Mouse (Mus musculus): ENCODE results near the gene Hnf4a.
A peak's percentile ranks its signal among the peaks of the same experiment; 100 is the strongest.
"Not testable (repeated sequence)": the region's sequence is repeated elsewhere in the genome, so short reads cannot be mapped to it uniquely, and the experiment has no call there.

The Hnf4a gene

GRCm38 (mm10) chr2:163595119-163595518 lies 88.5 kb downstream of the Hnf4a start:
- no peak for DNase-seq (ENCODE audit: low spot score)

GRCm38 (mm10) chr2:163596057-163596872 lies 89.7 kb downstream of the Hnf4a start:
- no peak for DNase-seq (ENCODE audit: low spot score)

GRCm38 (mm10) chr2:163596873-163597155 lies 90.2 kb downstream of the Hnf4a start:
- no peak for DNase-seq (ENCODE audit: low spot score)

GRCm38 (mm10) chr2:163597661-163598060 lies 91.1 kb downstream of the Hnf4a start:
- DNase-seq (ENCODE audit: low spot score), result peak; percentile 42

GRCm38 (mm10) chr2:163599226-163599625 lies 92.6 kb downstream of the Hnf4a start:
- peak; percentile 83 for DNase-seq (ENCODE audit: low spot score)

GRCm38 (mm10) chr2:163601066-163601465 lies 94.5 kb downstream of the Hnf4a start:
- no peak for DNase-seq (ENCODE audit: low spot score)

GRCm38 (mm10) chr2:163601712-163602100 lies 95.1 kb downstream of the Hnf4a start:
- no peak for DNase-seq (ENCODE audit: low spot score)

GRCm38 (mm10) chr2:163602101-163602971 lies 95.7 kb downstream of the Hnf4a start, which contains the start of gene Ttpal:
Gene Ttpal, plus strand, starts transcription at chr2:163602314.
- DNase-seq (ENCODE audit: low spot score), result peak; percentile 91

GRCm38 (mm10) chr2:163606161-163606560 lies 99.6 kb downstream of the Hnf4a start:
- no peak for DNase-seq (ENCODE audit: low spot score)

- DNase-seq (ENCODE audit: low spot score), result no peak
Measured at GRCm38 (mm10) chr2:163608008-163608407, 101.4 kb downstream of the Hnf4a start.

GRCm38 (mm10) chr2:163609281-163609975 lies 102.8 kb downstream of the Hnf4a start:
- DNase-seq (ENCODE audit: low spot score), result no peak

- DNase-seq (ENCODE audit: low spot score), result no peak
Measured at GRCm38 (mm10) chr2:163611176-163611575, 104.6 kb downstream of the Hnf4a start.

- DNase-seq (ENCODE audit: low spot score), result no peak
Measured at GRCm38 (mm10) chr2:163613206-163613605, 106.6 kb downstream of the Hnf4a start.

GRCm38 (mm10) chr2:163613990-163614389 lies 107.4 kb downstream of the Hnf4a start:
- no peak for DNase-seq (ENCODE audit: low spot score)

GRCm38 (mm10) chr2:163615401-163615800 lies 108.8 kb downstream of the Hnf4a start:
- DNase-seq (ENCODE audit: low spot score), result no peak

- DNase-seq (ENCODE audit: low spot score), result no peak
Measured at GRCm38 (mm10) chr2:163615906-163616651, 109.5 kb downstream of the Hnf4a start.

GRCm38 (mm10) chr2:163616652-163617227 lies 110.1 kb downstream of the Hnf4a start:
- no peak for DNase-seq (ENCODE audit: low spot score)

GRCm38 (mm10) chr2:163617232-163617863 lies 110.7 kb downstream of the Hnf4a start:
- no peak for DNase-seq (ENCODE audit: low spot score)

- DNase-seq (ENCODE audit: low spot score), result no peak
Measured at GRCm38 (mm10) chr2:163617874-163618273, 111.3 kb downstream of the Hnf4a start.

- no peak for DNase-seq (ENCODE audit: low spot score)
Measured at GRCm38 (mm10) chr2:163620451-163620850, 113.8 kb downstream of the Hnf4a start.

- not testable (repeated sequence) for DNase-seq (ENCODE audit: low spot score)
Measured at GRCm38 (mm10) chr2:163621401-163621800, 114.8 kb downstream of the Hnf4a start.
